Mouse (Mus musculus): ENCODE measurements around the gene Tenm4.
A peak's percentile ranks its signal among the peaks of the same experiment; 100 is the strongest.

Gene Tenm4

DNA sequence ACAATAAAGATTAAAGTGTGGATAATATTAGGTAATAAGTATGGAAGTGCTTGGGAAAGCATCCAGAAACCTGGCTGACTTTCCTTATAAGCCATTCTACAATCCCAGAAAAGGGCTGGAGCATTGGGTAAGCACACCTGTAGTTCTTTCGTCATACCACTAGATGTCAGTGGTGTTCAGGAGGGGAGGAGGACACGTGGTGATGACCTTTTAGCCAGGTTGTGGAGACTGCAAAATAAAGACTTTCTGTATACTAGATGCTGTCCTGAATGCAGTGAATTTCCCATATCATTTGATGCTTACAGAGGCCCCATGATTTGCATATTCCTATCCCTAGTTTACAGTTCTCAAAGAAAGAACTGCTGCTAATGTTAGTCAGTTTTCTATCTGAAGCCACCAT lies 348.2 kb downstream of the Tenm4 start:
- DNase-seq (ENCODE audit: extremely low read depth, low read depth, low spot score), result peak; percentile 34

DNA sequence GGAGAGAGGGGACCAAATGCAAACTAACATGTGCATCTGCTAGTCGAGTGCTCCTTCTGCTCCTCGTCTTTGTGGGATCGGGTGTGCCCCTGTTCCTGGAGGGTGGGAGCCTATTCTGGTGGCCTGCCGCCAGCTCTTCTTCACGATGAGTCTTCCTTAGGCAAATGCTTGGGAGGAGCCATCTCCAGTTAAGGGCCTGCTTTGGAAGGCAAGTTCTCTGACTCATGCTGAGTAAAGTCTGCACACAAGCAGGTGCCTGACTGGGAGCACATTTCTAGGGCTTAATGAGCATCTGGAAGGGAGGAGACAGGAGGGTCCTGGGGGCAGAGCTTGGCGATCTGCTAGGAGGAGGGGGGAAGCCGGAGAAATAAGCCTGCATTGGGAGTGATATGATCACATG lies 350.9 kb downstream of the Tenm4 start:
- DNase-seq (ENCODE audit: extremely low read depth, low read depth, low spot score), result no peak

DNA sequence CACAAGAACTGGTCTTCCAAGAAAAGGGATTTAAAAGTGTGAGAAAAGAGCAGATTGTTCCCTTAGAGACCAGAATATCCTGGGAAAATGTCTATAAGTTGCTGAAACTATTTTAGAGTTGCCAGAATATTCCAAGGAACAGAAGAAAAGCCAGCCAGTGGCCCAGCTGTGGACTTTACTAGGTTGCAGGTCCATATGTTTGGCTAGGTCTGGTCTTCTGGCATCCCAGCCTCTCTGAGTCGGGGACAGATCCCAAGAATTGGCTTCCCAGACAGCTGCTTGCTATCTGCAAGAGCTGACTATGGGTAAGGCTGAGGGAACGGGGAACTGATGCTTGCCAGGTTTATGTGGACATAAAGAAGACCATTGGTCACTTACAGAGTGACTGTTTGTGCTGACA lies 352.6 kb downstream of the Tenm4 start:
- no peak for DNase-seq (ENCODE audit: extremely low read depth, low read depth, low spot score)

DNA sequence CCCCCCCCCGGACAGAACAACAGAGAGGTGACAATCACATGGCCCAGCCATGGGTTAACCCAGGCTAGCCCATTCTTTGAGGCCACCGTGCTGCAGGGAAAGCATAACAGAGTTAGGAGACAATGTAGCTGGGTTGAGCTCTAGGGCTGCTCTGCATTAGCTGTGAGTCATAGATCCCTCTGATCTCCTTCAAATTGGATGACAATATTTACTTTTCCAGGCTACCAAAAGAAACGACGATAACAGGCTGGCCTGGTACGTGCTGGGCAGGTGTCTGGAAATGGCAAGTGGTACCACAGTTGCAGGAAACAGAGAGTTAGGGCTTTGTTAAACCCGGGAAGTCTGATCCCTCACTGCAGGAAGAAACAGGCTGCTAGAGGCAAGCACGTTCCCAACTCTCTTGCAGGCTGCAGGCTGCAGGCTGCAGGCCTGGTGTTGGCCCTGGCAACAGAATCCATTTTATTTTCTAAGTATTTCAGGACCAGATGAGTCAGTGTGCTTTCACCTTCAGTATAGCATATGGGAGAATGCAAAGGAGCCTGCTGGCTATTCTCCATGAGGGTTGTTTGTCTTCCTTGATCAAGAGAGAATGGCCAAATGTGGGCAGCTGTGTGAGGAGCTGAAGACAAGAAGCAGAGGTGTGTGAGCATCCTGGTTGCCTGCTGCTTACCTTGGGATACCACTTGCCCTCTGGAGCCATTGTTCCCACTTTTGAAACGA lies 353.6 kb downstream of the Tenm4 start:
- no peak for DNase-seq (ENCODE audit: extremely low read depth, low read depth, low spot score)

DNA sequence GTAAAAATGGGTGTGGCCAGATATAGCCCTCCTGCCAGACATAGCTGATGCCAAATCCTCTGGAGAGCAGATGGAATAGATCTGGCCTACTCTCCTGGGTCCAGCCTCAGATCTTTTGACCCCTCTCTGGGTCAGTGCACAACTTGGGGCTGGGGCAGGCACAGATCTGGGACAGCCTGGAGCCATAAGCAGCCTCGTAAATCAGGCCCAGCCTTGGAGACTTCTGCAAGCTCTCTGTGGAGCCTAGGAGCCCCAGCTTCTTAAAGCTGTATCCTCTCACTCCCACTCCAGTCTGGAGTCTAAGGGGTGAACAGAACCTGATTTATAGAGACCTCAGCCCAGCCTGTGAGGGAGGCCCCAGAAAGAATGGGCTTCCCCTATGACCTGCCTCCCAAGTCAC lies 354.3 kb downstream of the Tenm4 start:
- DNase-seq (ENCODE audit: extremely low read depth, low read depth, low spot score), result no peak

DNA sequence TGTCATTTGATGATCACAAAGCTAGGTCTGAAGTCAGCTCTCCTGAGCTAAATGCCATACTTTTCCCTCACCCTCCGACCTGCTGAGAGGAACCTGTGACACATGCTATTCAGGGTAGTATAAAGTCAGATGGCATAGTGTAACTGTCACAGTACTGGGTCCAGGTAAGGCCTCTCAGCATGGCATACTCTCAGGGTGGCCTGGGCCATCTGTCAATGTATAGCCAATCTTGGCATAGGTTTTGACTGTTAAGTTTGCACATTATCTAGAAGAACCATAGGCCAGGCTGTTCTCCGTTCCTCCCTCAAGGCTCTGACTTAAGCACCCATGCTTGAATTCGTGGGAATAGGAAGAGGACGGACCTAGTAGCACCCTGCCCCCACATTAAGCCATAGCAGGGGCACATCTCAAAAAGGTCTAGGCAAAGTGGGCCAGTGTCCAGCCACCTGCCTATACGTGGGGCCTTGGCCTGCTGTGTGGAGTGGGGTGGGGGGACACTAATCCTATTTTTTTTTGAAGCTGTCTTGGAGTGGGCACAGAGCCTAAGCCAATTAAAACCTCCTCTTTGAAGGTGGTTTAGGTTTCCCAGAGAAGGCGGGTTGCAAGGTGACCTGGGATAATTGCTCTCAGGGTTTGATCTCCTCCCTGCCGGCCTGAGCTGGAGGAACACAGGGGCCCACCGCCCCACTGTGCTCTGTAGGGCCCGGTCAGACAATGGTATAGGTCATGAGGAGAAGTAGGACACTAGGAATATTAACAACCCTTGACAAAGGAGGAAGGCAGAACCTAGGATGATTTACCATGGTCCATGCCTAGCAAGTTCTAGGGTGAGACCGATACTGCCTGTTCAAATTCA lies 359.8 kb downstream of the Tenm4 start:
- no peak for DNase-seq (ENCODE audit: extremely low read depth, low read depth, low spot score)

DNA sequence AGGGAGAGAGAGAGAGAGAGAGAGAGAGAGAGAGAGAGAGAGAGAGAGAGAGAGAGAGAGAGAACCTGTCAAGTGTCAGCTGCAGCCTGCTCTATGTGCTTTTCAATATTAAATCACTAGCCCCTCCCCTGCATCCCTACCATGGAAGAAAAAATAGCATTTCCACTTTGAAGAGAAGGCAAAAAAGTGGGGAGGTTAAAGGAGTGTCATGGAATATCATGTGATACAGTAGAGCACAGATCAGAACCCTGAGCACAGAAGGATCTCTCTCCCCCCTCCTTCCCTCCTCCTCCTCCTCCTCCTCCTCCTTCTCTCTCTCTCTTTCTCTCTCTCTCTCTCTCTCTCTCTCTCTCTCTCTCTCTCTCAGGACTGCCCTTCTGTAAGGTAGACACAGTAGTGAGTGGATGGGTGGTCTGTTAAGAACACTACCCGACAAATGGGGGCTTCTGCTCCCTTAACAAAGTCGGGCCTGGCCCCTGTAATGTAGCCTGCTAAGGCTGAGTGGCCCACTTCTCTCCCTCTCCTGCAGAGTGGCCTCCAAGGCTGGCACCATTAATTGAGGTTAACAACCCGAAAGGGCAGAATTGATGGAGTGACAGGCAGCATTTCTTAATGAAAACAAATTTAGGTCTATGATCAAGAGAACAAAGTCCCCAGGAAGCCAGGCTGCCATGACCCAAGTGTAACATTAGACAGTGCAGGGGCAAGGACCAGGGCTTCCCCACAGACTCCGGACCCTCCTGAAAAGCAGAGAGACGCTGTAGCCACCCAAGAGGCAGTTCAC lies 361.1 kb downstream of the Tenm4 start:
- DNase-seq (ENCODE audit: extremely low read depth, low read depth, low spot score), result no peak

DNA sequence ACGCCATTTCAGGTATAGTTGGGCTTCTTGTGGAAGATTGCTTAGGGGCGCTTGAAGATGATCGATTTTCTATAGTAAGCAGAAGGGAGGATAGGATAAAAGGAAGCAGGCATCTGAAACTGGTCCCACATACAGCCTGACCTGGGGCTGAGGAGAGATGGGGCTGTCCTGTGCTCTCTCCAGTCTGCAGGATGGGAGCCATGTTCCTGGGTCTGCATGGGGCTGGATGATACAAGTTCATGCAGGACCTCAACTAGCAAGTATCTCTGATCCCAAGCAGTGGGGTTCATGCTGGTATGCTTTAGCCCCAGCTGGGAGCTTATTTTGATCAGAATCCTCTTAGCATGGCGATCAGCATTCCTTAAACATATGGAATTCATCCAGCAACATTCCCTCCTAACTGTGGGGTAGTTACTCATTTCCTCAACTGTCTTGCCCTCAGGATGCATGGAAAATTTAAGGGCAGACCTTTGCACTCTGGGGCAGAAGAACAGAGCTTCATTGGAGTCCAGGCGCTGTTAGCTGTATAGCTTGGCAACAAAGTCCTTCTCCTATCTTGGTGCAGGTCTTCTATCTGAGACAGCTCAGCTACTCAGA lies 361.9 kb downstream of the Tenm4 start:
- DNase-seq (ENCODE audit: extremely low read depth, low read depth, low spot score), result no peak

DNA sequence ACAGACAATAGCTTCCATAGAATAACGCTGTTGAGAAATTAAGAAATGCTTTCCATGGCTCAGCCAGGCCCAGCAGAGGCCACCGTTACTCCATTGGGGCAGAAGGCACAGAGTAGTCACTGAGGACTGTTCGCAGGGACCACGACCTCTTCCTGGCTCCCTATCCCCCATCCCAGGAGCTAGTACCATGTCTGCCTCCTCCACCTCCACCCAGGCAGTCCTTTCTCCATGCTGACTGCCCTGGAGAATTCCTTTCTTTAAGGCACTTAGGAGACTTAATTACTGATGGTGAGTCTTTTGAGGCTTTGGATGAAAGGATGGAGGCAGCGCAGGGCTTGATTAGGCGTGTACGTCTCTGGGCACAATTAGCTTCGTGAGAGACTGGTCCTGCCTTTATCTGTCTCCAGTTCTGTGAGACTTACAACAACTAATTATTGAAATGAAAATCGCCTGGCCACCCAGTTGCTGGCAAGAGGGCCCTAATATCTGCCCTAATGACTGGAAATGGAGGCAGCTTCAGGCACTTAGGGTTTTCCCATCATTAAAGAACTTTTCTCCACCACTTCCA lies 365.4 kb downstream of the Tenm4 start:
- DNase-seq (ENCODE audit: extremely low read depth, low read depth, low spot score), result no peak

DNA sequence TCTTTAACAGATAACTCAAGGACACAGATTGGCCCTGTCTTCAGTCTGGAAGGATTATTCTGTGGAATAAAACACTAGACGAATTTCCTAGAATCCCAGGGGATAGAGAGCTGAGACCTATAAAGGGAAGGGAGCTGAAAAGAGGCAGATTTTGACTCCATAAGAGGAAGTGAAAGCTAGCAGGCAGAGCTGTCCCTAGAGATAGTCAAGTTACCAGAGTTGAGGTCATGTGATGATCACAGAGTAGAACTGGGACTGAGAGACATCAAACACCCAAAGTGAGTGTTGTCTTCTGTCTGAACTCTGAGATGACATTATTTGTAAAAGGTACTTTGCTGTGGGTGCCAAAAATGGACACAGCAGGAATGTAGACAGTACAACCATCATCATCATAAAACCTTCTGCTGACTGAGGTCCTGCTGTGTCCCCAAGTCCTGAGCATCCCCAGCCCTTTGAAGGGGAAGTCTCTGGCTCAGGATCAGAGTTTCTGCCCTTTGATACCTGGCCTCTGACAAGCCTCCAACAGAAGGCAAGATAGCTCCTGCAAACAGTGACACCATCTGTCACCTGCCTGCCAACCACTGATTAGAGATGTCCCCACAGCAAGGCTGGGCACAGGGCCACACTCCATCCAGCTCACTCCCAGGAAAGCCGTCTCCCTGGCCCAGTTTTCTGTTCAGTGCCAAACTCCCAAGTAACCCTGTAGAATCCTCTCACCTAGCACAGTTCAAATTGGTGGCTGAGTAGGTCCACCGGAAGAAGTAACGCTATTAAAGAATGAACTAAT lies 368.4 kb downstream of the Tenm4 start:
- no peak for DNase-seq (ENCODE audit: extremely low read depth, low read depth, low spot score)

DNA sequence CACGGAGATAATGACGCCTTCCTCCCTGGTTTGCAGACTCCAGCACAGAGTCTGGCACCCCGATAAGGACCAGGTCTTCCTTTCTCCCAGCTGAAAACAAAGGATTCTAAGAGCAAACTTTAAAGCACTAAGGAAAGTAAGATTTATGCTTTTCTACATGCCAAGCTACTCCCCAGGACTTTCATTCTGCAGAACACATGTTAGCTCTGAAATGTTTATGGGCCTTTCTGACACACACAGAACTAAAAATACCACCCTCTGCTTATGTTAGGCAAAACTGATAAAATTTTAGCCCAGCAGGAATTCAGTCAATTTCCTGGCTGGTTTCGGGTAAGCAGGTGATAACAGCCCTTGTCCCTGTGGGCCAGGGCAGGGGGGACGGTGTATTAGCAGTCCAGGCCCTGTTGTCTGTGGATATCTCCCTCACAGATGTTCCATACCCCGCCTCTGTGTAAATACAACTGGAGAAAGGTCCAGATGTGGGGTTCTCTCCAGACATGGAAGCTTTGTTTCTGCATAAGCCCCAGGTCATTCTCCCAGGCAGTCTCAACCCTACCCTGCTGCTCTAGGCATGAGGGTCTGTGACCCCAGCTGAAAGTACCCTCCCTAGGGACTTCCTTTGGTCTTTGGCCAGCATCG lies 369.5 kb downstream of the Tenm4 start:
- DNase-seq (ENCODE audit: extremely low read depth, low read depth, low spot score), result no peak

DNA sequence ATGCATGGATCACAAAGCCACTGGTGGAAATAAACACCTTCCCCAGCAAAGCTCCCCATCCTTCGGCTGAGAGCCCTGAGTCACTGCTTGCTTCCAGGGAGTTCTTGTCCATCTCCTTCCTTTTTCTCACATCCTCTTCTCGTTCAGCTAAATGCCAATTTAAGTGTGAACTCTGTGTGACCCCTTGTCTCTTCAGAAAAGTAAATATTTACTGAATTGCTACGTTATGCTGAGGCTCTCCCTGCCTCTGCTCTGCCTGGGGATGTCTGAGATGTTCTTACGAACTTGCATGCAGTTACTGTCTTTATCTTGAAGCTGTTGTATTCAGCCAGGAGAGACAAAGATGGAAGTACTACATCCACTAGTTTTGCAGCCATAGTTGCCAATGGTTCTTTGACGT lies 374.9 kb downstream of the Tenm4 start:
- no peak for DNase-seq (ENCODE audit: extremely low read depth, low read depth, low spot score)

DNA sequence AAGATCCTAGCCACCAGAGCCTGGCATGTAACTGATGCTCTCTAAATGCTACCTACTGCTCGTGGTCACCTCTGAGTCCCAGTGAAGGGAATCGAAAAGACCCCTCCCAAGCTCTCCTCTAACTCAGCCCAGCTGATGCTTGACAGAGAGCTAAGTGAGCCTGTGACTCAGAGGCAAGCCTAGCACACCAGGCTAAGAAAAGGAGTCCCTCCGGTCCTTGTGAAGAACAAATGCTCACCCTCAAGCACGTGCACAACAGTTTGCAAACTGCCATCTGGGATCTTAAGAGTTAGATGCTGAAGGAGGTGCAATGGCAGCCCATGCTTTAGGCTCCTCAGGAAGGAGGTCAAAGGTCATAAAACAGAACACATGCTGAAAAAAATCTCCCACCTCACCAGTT lies 380.8 kb downstream of the Tenm4 start:
- DNase-seq (ENCODE audit: extremely low read depth, low read depth, low spot score), result no peak

DNA sequence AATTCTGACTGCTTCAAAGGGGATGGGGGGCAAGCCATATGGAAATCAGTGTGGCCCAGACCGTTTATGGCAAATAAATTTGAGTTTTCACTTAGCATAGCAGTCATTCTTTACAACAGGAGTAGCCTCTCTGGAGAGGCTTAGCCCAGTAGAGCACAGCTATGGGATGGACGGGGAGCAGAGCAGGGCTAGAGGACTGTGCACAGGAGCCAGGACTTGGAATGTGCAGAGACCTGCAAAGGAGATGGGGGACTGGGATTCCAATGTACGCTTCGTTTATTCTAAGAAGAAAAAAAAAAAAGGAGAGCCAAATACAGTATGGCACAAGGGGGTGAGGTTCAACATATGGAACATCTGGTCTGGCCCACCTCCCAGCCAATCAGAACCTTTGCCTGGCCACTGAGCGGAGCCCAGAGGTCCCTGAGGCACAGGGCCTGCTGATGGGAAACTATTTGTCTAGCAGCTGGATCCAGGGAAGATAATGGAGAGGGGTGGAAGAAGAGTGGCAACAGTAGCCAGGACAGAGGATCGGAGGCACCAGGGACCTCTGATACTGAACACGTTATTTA lies 381.3 kb downstream of the Tenm4 start:
- no peak for DNase-seq (ENCODE audit: extremely low read depth, low read depth, low spot score)

DNA sequence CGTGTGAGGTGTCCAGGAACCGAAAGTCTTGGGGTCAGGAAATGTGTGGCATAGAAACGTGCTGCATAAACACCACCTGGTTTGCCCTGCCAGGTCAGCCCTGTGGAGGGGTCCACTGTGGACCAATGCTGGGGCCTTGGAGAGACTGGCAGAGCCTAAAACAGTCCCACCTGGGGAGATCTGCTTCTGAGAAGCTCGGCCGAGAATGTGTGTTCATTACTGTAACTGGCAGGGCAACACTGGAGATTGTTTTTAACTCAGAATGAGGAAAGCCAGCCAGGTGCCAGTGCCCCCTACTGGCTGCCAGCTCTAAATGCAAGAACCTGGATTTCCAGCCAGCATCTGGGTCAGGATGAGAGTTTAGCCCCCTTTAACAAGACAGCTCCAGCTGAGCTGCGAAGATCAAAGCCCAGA lies 383.2 kb downstream of the Tenm4 start:
- no peak for DNase-seq (ENCODE audit: extremely low read depth, low read depth, low spot score)

DNA sequence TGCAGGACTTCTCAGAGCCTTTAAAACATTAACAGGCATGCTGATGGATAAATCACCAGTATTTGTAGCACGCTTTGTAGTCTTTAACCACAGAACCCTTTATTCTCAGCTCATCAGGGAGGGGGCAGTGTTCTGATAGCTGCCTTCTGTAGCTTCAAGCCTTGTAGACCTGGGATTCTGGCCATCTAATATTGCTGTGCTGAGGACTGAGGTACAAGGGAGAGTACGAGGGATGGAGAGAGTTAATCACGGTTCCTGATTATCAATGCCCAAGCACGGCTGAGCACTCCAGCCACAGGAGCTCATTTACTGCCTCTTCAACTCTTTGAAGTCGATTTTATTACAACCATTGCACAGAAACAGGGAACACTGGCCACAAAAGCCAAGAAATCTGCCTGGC lies 384.2 kb downstream of the Tenm4 start:
- no peak for DNase-seq (ENCODE audit: extremely low read depth, low read depth, low spot score)

DNA sequence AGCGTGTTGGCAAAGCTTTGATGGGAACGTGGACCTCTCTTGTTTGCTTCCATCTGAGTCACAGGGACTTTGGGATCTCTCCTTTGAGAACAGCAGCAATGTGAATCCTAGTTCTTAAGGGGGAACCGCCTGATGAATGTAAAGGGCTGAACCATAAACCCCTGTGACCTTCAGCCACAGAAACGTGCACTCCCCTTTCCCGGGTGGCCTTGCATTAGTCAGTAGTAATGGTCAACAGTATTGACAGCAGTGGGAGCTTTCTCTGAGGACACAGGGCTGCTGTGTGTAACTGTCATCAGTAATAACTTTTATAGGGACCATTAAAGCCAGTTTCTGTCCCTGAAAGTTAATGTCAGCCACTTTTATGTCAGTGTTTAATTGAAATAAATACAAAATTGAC lies 385.7 kb downstream of the Tenm4 start:
- DNase-seq (ENCODE audit: extremely low read depth, low read depth, low spot score), result no peak

DNA sequence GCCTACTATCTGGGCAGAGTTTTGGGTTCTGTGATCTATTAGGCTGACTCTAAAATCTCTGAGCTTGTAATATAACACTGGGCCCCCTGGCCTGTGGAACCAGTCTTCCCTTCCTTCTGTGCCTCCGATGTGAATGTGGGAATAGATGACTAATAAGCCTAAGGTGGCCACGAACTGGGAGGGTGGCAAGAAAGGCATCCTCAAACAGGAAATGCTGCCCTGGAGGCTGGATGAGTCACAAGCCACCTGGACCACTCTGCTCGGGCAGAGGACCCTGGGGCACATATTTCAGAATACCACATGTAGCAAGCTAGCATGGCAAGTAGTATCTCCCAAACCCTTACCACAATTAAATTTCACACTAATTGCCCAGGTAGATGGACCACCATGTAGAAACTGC lies 391.8 kb downstream of the Tenm4 start:
- no peak for DNase-seq (ENCODE audit: extremely low read depth, low read depth, low spot score)

DNA sequence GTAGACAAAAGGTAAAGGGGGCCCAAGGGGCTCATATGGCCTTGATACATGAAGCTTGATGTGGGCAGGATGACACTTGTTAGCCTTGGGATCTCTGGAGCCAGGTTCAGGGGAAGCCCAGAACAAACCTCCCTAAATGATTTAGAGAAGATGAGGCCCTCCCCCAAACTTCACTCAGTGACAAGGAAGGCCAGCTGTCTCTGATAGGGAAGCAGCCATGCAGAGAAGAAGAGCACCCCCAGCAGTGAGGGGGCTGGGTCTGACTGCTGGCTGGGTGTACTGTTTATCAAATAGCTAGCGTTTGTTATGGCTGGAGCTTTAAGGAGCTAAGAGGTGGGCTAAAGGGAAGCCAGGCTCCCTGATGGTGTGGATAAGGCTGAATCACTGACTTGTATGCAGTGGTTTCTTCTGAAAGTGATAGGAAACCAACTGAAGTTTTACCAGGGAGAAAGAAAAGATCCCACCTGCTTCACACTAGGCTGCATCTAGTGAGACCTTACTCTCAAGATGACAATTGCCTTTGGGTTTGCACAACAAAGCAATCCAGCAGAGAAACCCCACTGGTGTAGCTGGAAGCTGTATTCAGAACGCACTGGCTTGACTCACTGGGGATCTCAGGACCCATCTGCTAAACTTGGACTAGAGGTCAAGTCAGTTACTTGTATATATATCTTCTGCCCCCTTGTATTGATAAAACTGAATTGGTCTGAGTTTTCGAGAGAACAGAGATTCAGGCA lies 392.5 kb downstream of the Tenm4 start:
- DNase-seq (ENCODE audit: extremely low read depth, low read depth, low spot score), result no peak

Measured in fat pad, adult 2 months (tissue).